Mouse (Mus musculus): ENCODE data around the gene Zer1. TPM values are rescaled to one million over a fixed set of nuclear protein-coding genes. Genes with fewer than 3 reads are reported as not detected.
"Not testable (repeated sequence)": the region's sequence is repeated elsewhere in the genome, so short reads cannot be mapped to it uniquely, and the experiment has no call there.

Gene Zer1
- polyA plus RNA-seq (2015; fragmentation: Nextera tagmentation; extraction: Ambion mirVana): 2.4 and 2.5 TPM in 2 replicates

DNA sequence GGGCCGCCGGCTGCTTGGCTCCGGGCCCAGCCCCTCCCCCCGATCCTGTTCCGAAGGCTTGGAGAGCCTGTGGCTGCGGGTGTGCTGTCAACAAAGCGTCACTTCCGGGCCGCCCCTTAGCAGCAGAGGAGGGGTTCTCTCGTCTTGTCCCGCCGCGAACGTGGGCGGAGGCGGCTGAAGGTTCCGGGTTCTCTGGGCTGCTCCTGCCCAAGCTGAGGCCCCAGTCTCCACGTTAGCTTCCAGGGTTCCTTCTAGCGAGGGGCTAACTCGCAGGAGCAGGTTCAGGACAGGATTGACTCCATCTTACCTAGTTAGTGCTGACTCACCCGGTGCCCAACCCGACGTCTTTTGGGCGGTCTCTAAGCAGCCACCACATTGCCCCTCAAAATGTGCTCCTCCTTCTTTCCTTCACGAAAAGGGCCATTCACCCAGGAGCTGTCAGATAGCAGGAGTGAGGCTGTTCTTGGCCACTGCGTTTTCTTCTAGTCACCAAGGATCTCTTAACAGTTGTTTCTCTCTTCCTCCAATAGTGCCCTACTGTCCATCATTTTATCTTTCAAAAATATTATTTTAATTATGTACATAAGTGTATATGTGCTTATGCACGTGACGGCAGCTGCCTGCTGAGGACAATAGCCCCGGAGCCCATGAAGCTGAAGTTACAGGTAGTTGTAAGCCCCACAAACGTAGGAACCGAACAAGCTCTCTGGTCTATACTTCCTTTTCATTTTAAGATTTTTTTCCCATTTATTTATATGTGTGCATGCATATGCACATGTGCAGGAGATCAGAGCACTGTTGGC is at the start of gene Zer1:
Zer1 (minus strand) TSS at position 114 of the 803 bp plus-strand sequence.
- ATAC-seq (ENCODE audit: insufficient read depth): peak; percentile 97
- Histone ChIP-seq H3K36me3 (replicated peaks) (no peaks in the 10 kb centered on the region), H3K27me3 (no peaks in the 10 kb centered on the region), H3K4me1 (replicated peaks) (peaks cover 30% of the 10 kb centered on the region), H3K4me2 (peak within 1 kb of the TSS; percentile 79), H3K9me3 (replicated peaks) (no peaks in the 10 kb centered on the region), H3K27ac (replicated peaks) (peak within 1 kb of the TSS; percentile 91), H3K4me3 (replicated peaks) (peak within 1 kb of the TSS; percentile 65), H3K9ac (peak within 1 kb of the TSS; percentile 79)
- 11% methylated on average over 31 of the region's 31 CpGs for WGBS (ENCODE audit: insufficient replicate concordance)

DNA sequence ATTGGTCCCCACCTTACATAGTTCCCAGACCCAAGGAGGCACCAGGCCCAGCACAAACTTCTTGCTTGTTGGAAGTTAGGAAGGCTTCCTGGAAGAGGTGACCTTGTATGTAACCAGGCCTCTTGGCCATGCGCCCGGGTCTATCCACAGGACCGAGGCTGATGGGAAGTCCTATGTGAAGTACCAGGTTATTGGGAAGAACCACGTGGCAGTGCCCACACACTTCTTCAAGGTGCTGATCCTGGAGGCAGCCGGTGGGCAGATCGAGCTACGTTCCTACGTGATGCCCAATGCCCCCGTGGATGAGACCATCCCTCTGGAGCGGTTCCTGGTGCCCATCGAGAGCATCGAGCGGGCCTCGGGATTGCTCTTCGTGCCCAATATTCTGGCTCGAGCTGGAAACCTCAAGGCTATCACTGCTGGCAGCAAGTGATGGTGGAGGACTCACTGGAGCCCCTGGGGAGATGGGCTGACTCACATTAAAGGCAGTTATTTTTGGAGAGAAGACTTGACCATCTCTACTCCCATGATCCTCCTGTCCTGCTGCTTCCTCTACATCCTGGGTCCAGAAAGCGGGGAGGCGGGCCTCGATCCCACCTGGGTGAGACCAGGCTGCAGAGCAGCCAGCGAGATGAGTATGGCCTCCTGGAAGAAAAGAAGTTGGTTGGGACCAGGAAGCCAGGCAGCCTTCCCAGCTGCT is 49.3 kb upstream of the Zer1 start:
- H3K4me2 ChIP-seq: no peak overlapping the region
- no peak overlapping the region for H3K9ac ChIP-seq
- H3K4me3 ChIP-seq (replicated peaks): no peak overlapping the region
- H3K9me3 ChIP-seq (replicated peaks): no peaks in the 10 kb centered on the region
- no peak for ATAC-seq (ENCODE audit: insufficient read depth)
- WGBS (ENCODE audit: insufficient replicate concordance): 83% methylated on average over 20 of the region's 20 CpGs
- H3K27ac ChIP-seq (replicated peaks): no peak overlapping the region
- peaks cover 46% of the 10 kb centered on the region for H3K36me3 ChIP-seq (replicated peaks)
- H3K4me1 ChIP-seq (replicated peaks): peaks cover 37% of the 10 kb centered on the region
- no peaks in the 10 kb centered on the region for H3K27me3 ChIP-seq

GRCm38 (mm10) chr2:30171997-30172382 is 47.6 kb upstream of the Zer1 start:
- WGBS (ENCODE audit: insufficient replicate concordance): 4% methylated on average over 19 of the region's 19 CpGs
- peak overlapping the region; percentile 60 for H3K9ac ChIP-seq
- peak overlapping the region; percentile 95 for H3K4me2 ChIP-seq
- peaks cover 1% of the 10 kb centered on the region; the same call in 1 of the 2 replicates for H3K9me3 ChIP-seq (replicated peaks)
- H3K4me1 ChIP-seq (replicated peaks): peaks cover 20% of the 10 kb centered on the region
- peak overlapping the region; percentile 66 for H3K4me3 ChIP-seq (replicated peaks)
- H3K36me3 ChIP-seq (replicated peaks): peaks cover 45% of the 10 kb centered on the region
- H3K27ac ChIP-seq (replicated peaks): peak overlapping the region; percentile 68
- H3K27me3 ChIP-seq: no peaks in the 10 kb centered on the region
- 0 out of 2 replicates have a peak, but pooled peaks have one; percentile 7 for ATAC-seq (ENCODE audit: insufficient read depth)

GRCm38 (mm10) chr2:30171371-30171996 is 47.1 kb upstream of the Zer1 start, which contains the start of gene Endog:
Endog (plus strand) TSS chr2:30171493.
- H3K36me3 ChIP-seq (replicated peaks): peaks cover 40% of the 10 kb centered on the region
- H3K27me3 ChIP-seq: no peaks in the 10 kb centered on the region
- peak within 1 kb of the TSS; percentile 66 for H3K4me3 ChIP-seq (replicated peaks)
- peak within 1 kb of the TSS; percentile 60 for H3K9ac ChIP-seq
- ATAC-seq (ENCODE audit: insufficient read depth): peak; percentile 88
- peak within 1 kb of the TSS; percentile 68 for H3K27ac ChIP-seq (replicated peaks)
- H3K4me2 ChIP-seq: peak within 1 kb of the TSS; percentile 95
- peaks cover 6% of the 10 kb centered on the region for H3K9me3 ChIP-seq (replicated peaks)
- WGBS (ENCODE audit: insufficient replicate concordance): under 1% methylated on average over 75 of the region's 75 CpGs
- peaks cover 17% of the 10 kb centered on the region for H3K4me1 ChIP-seq (replicated peaks)

DNA sequence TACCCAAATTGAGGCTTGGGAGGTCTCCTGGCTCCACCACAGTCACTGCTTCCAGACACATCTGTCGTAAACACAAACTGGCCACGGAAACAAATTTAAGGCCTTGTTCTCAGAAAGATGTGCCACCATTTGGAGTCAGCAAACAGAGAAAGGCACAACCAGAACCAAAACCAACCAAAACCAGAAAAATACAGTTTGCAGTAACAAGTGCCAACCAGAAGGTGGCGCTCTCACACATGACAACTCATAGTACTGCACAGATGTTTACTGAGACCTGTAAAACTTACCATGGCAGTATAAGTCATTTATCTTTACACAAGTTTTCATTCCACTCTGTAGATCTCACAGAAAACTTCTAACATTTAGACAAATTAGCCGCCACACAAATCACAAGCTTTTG is 42.3 kb upstream of the Zer1 start:
- WGBS (ENCODE audit: insufficient replicate concordance): 47% methylated on average over 4 of the region's 4 CpGs
- Histone ChIP-seq H3K9ac (no peak overlapping the region), H3K4me3 (replicated peaks) (no peak overlapping the region), H3K4me1 (replicated peaks) (peaks cover 8% of the 10 kb centered on the region), H3K27me3 (no peaks in the 10 kb centered on the region), H3K36me3 (replicated peaks) (no peaks in the 10 kb centered on the region; the same call in 1 of the 2 replicates), H3K4me2 (no peak overlapping the region), H3K9me3 (replicated peaks) (peaks cover 15% of the 10 kb centered on the region), H3K27ac (replicated peaks) (no peak overlapping the region)
- ATAC-seq (ENCODE audit: insufficient read depth): no peak

GRCm38 (mm10) chr2:30164340-30164932 is 40.1 kb upstream of the Zer1 start:
- no peaks in the 10 kb centered on the region for H3K27me3 ChIP-seq
- no peaks in the 10 kb centered on the region for H3K4me1 ChIP-seq (replicated peaks)
- H3K4me3 ChIP-seq (replicated peaks): no peak overlapping the region
- 56% methylated on average over 9 of the region's 9 CpGs for WGBS (ENCODE audit: insufficient replicate concordance)
- H3K9ac ChIP-seq: no peak overlapping the region
- no peak overlapping the region for H3K4me2 ChIP-seq
- peaks cover 15% of the 10 kb centered on the region for H3K9me3 ChIP-seq (replicated peaks)
- H3K27ac ChIP-seq (replicated peaks): no peak overlapping the region
- no peaks in the 10 kb centered on the region; the same call in 1 of the 2 replicates for H3K36me3 ChIP-seq (replicated peaks)
- no peak for ATAC-seq (ENCODE audit: insufficient read depth)

DNA sequence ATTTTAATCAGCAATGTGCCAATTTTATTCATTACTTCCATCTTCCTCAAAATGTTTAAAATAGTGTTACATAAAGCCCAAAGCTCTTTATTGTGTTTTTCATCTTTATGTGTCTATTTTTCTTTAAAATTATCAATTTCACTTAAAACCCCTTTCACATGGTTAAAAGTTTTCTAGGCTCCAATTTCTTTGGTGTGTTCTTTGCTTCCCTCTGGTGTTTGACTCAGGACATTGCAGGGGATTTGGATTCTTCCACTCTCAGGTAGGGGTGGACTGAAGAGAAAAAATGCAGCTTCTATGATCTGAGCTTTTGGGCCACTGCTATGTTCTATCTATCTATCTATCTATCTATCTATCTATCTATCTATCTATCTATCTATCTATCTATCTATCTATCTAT is 37.4 kb upstream of the Zer1 start:
- H3K36me3 ChIP-seq (replicated peaks): no peaks in the 10 kb centered on the region; the same call in 1 of the 2 replicates
- ATAC-seq (ENCODE audit: insufficient read depth): no peak
- no peaks in the 10 kb centered on the region for H3K4me1 ChIP-seq (replicated peaks)
- no peak overlapping the region for H3K9ac ChIP-seq
- peaks cover 12% of the 10 kb centered on the region for H3K9me3 ChIP-seq (replicated peaks)
- H3K27me3 ChIP-seq: no peaks in the 10 kb centered on the region
- H3K4me2 ChIP-seq: no peak overlapping the region
- H3K4me3 ChIP-seq (replicated peaks): no peak overlapping the region
- no peak overlapping the region for H3K27ac ChIP-seq (replicated peaks)

- not testable (repeated sequence) for H3K4me2 ChIP-seq; H3K36me3 ChIP-seq (replicated peaks); H3K4me1 ChIP-seq (replicated peaks); H3K9ac ChIP-seq; ATAC-seq (ENCODE audit: insufficient read depth); H3K4me3 ChIP-seq (replicated peaks); H3K9me3 ChIP-seq (replicated peaks); H3K27ac ChIP-seq (replicated peaks); H3K27me3 ChIP-seq
- WGBS (ENCODE audit: insufficient replicate concordance): 63% methylated on average over 9 of the region's 10 CpGs
These were observed 35.5 kb upstream of the Zer1 start for GRCm38 (mm10) chr2:30159871-30160270.

GRCm38 (mm10) chr2:30152616-30153015 is 28.2 kb upstream of the Zer1 start:
- no peak overlapping the region for H3K4me2 ChIP-seq
- ATAC-seq (ENCODE audit: insufficient read depth): no peak
- no peak overlapping the region for H3K9ac ChIP-seq
- no peaks in the 10 kb centered on the region for H3K27me3 ChIP-seq
- no peak overlapping the region for H3K27ac ChIP-seq (replicated peaks)
- WGBS (ENCODE audit: insufficient replicate concordance): 72% methylated on average over 8 of the region's 8 CpGs
- H3K36me3 ChIP-seq (replicated peaks): peaks cover 28% of the 10 kb centered on the region
- H3K9me3 ChIP-seq (replicated peaks): no peaks in the 10 kb centered on the region
- H3K4me3 ChIP-seq (replicated peaks): no peak overlapping the region
- H3K4me1 ChIP-seq (replicated peaks): 0 out of 2 replicates have a peak, but pooled peaks cover under 1% of the 10 kb centered on the region

DNA sequence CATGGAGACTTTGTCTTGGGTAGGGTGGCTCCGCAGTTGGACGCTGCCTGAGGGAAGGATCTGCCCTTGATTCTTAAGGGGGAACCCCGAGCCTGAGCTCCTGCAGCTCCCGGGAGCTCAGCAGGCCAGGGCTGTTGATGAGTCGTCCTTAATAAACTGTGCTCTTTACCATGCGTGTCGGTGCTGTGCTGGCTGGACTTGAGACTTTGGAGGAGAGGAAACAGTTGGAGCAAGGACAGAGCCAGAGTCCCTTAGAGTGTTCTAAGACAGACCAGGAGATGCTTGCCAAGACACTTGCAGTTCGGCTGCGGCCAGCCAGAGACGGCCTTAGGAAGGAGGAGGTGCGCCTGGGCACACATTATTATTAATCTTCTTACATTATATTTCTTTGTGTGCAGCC is 27.5 kb upstream of the Zer1 start:
- no peak for ATAC-seq (ENCODE audit: insufficient read depth)
- WGBS (ENCODE audit: insufficient replicate concordance): 80% methylated on average over 11 of the region's 11 CpGs
- Histone ChIP-seq H3K9me3 (replicated peaks) (no peaks in the 10 kb centered on the region), H3K27ac (replicated peaks) (no peak overlapping the region), H3K36me3 (replicated peaks) (peaks cover 36% of the 10 kb centered on the region), H3K27me3 (no peaks in the 10 kb centered on the region), H3K4me1 (replicated peaks) (0 out of 2 replicates have a peak, but pooled peaks cover 5% of the 10 kb centered on the region), H3K4me3 (replicated peaks) (no peak overlapping the region), H3K4me2 (no peak overlapping the region), H3K9ac (no peak overlapping the region)

Data from liver, embryonic 15.5 days (tissue).